Mouse (Mus musculus) small intestine, adult 2 months (tissue): ENCODE results near the gene 4930502E18Rik.
"Not testable (repeated sequence)": the region's sequence is repeated elsewhere in the genome, so short reads cannot be mapped to it uniquely, and the experiment has no call there.

Experiments used
- CTCF ChIP-seq: fragments of 200-500 bp; IDR thresholded peaks from 2 replicates; pipeline ENCODE4 v1.5.1; 2012; ENCODE audit warnings: low read depth, mild to moderate bottlenecking, control low read depth, inconsistent platforms, low read length, moderate library complexity, mixed read lengths; ENCODE audit not compliant: insufficient replicate concordance, insufficient read length; ENCODE audit errors: extremely low read depth
- POLR2A ChIP-seq: fragments of 200-500 bp; IDR thresholded peaks from 2 replicates; pipeline ENCODE4 v1.6.1; 2012; ENCODE audit warnings: low read depth, mild to moderate bottlenecking, control low read depth, inconsistent platforms, low read length, moderate library complexity

- not testable (repeated sequence) for TF ChIP-seq POLR2A, CTCF
These were observed 42.0 kb upstream of the 4930502E18Rik start for GRCm38 (mm10) chrX:53682650-53683049.
